Mouse (Mus musculus) inflammation-experienced regulatory T-cells, adult 6 months (primary cell): Measurements from ENCODE around the gene Atxn1. TPM values are rescaled to one million over a fixed set of nuclear protein-coding genes. Genes with fewer than 3 reads are reported as not detected.

Experiments used
- ATAC-seq: one replicate; pipeline ENCODE4 v1.8.0; 2017
- polyA plus RNA-seq, 3 experiments: library from polyadenylated mRNA; unstranded; fragments of 100-300 nt; shearing (Covaris generic); gene quantifications; one replicate each; pipeline ENCODE4 v1.2.1; 2017

Gene Atxn1
- polyA plus RNA-seq, 3 experiments from 2014 or later: 35.9 to 51.1 (median 39.1) TPM

GRCm38 (mm10) chr13:45564946-45565345, 399.9 kb downstream of the Atxn1 start:
- no peak for ATAC-seq

- no peak for ATAC-seq
These were observed 402.8 kb downstream of the Atxn1 start for GRCm38 (mm10) chr13:45562011-45562410.

- no peak for ATAC-seq
These were observed 404.3 kb downstream of the Atxn1 start for GRCm38 (mm10) chr13:45560543-45560942.

- ATAC-seq: no peak
These were observed 405.6 kb downstream of the Atxn1 start for GRCm38 (mm10) chr13:45559258-45559657.

- ATAC-seq: no peak
These were observed 406.4 kb downstream of the Atxn1 start for GRCm38 (mm10) chr13:45558367-45558766.

GRCm38 (mm10) chr13:45553674-45554073, 411.1 kb downstream of the Atxn1 start:
- ATAC-seq: no peak

GRCm38 (mm10) chr13:45547549-45547948, 417.3 kb downstream of the Atxn1 start:
- no peak for ATAC-seq

- ATAC-seq: no peak
These were observed 417.9 kb downstream of the Atxn1 start for GRCm38 (mm10) chr13:45546946-45547345.

- ATAC-seq: no peak
These were observed 418.8 kb downstream of the Atxn1 start for GRCm38 (mm10) chr13:45545974-45546373.

GRCm38 (mm10) chr13:45539205-45539568, 425.6 kb downstream of the Atxn1 start:
- ATAC-seq: no peak

GRCm38 (mm10) chr13:45538532-45539204, 426.1 kb downstream of the Atxn1 start:
- no peak for ATAC-seq

- ATAC-seq: no peak
These were observed 426.7 kb downstream of the Atxn1 start for GRCm38 (mm10) chr13:45538091-45538490.

GRCm38 (mm10) chr13:45537110-45537509, 427.7 kb downstream of the Atxn1 start:
- ATAC-seq: no peak

GRCm38 (mm10) chr13:45535731-45536453, 428.9 kb downstream of the Atxn1 start:
- no peak for ATAC-seq

- no peak for ATAC-seq
These were observed 434.1 kb downstream of the Atxn1 start for GRCm38 (mm10) chr13:45530754-45531153.

- ATAC-seq: no peak
These were observed 436.0 kb downstream of the Atxn1 start for GRCm38 (mm10) chr13:45528787-45529186.

GRCm38 (mm10) chr13:45527232-45527964, 437.4 kb downstream of the Atxn1 start:
- ATAC-seq: no peak

GRCm38 (mm10) chr13:45526230-45526629, 438.6 kb downstream of the Atxn1 start:
- no peak for ATAC-seq

GRCm38 (mm10) chr13:45524791-45525435, 439.9 kb downstream of the Atxn1 start:
- no peak for ATAC-seq

GRCm38 (mm10) chr13:45524305-45524704, 440.5 kb downstream of the Atxn1 start:
- ATAC-seq: no peak

- ATAC-seq: no peak
These were observed 448.1 kb downstream of the Atxn1 start for GRCm38 (mm10) chr13:45516501-45517393.

- no peak for ATAC-seq
These were observed 449.9 kb downstream of the Atxn1 start for GRCm38 (mm10) chr13:45514832-45515422.
